Mouse (Mus musculus) midbrain, embryonic 13.5 days (tissue): ENCODE results near the gene Tspan5. TPM values are rescaled to one million over a fixed set of nuclear protein-coding genes. Genes with fewer than 3 reads are reported as not detected.

Experiments
- ATAC-seq: fragments of 200-750 bp; cut with Nextera tagmentation; 2 replicates; pipeline ENCODE4 v1.8.0; 2017; ENCODE audit warnings: mild to moderate bottlenecking, moderate TSS enrichment, moderate library complexity
- H3K27ac ChIP-seq: fragments of 300-500 bp; sonication (generic); 2 replicates; pipeline ENCODE4 v1.5.1; 2015; ENCODE audit warnings: inconsistent platforms, mild to moderate bottlenecking, moderate library complexity
- H3K27me3 ChIP-seq: fragments of 300-500 bp; sonication (generic); 2 replicates; pipeline ENCODE4 v1.6.1; 2015; ENCODE audit warnings: mild to moderate bottlenecking, inconsistent platforms
- H3K36me3 ChIP-seq: fragments of 300-500 bp; sonication (generic); 2 replicates; pipeline ENCODE4 v1.6.1; 2015; ENCODE audit warnings: mild to moderate bottlenecking, inconsistent platforms
- H3K4me1 ChIP-seq: fragments of 300-500 bp; sonication (generic); replicated peaks from 2 replicates; pipeline ENCODE4 v1.6.1; 2015; ENCODE audit warnings: inconsistent platforms
- H3K4me2 ChIP-seq: fragments of 300-500 bp; sonication (generic); replicated peaks from 2 replicates; pipeline ENCODE4 v1.6.1; 2015; ENCODE audit warnings: moderate library complexity, mild to moderate bottlenecking, inconsistent platforms
- H3K4me3 ChIP-seq: fragments of 300-500 bp; sonication (generic); replicated peaks from 2 replicates; pipeline ENCODE4 v1.5.1; 2015; ENCODE audit warnings: mild to moderate bottlenecking, inconsistent platforms
- H3K9ac ChIP-seq: fragments of 300-500 bp; sonication (generic); replicated peaks from 2 replicates; pipeline ENCODE4 v1.6.1; 2015; ENCODE audit warnings: mild to moderate bottlenecking, inconsistent platforms
- H3K9me3 ChIP-seq: fragments of 300-500 bp; sonication (generic); 2 replicates; pipeline ENCODE4 v1.6.1; 2016; ENCODE audit warnings: mild to moderate bottlenecking, inconsistent platforms
- WGBS: fragments of 180-500 bp; shearing (Covaris S2); methylation state at CpG from one replicate; pipeline ENCODE4 v1.1.7; 2015; 5-methylcytosine and 5-hydroxymethylcytosine counted together
- polyA plus RNA-seq: library from polyadenylated mRNA; unstranded; fragments of >200 nt; fragmentation: Nextera tagmentation; extraction: Ambion mirVana; gene quantifications from 2 replicates; pipeline ENCODE4 v1.2.1, GENCODE M21; 2015

Gene Tspan5
- polyA plus RNA-seq, 1 experiment from 2014 or later: 79.1 TPM

DNA sequence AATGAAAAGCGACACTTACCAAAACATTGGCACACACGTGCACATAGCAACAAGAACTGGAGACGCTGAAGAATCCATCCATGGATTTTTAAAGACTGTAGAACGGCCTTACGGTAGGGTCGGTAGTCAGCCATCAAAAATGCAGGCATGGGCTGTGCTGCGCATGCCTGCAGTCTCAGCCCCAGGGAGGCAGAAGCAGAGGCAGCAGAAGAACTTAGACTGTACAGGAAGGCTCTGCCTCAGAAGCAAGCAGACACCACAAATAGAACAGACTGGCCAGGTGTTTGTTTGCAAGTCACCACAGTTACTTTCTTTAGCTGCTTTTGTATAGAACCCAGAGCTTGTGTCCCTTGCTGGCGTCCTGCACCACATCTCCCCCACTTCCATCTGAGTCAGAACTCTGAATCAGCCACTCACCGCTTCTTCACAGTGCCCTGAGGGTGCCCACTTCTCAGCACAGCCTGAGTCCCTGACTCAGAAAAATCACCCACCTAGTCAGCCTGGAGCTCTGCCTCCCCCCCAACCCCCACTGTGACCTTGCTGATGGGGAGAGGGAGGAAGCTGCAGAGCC lies 158.7 kb downstream of the Tspan5 start:
- Histone ChIP-seq H3K27ac (no peak overlapping the region), H3K4me1 (peaks cover 3% of the 10 kb centered on the region), H3K27me3 (no peaks in the 10 kb centered on the region; the same call in 1 of the 2 replicates), H3K9ac (no peak overlapping the region), H3K4me3 (no peak overlapping the region), H3K4me2 (no peak overlapping the region), H3K9me3 (0 out of 2 replicates have a peak, but pooled peaks cover 4% of the 10 kb centered on the region), H3K36me3 (peaks cover 60% of the 10 kb centered on the region)
- WGBS: 89% methylated on average over 9 of the region's 9 CpGs
- no peak for ATAC-seq

DNA sequence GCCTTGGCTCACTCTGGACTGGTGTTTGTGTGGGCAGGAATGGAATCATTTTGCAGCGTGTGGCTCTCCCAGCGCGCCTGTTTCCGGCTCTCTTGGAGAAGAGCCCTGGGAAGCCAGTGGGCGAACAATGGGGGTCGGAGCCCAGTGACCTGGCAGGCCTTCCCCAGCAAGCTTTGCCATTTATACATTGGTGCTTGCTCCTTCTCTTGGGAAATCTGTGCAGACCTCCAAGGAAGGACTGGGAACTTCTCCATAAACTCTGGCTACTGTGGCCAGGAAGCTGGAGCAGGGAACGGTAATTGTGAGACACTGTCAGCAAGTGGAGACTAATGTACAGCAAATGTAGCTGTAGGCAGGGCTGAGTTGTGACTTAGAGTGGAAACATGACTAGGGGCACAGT lies 163.7 kb downstream of the Tspan5 start:
- H3K9ac ChIP-seq: no peak overlapping the region
- H3K4me3 ChIP-seq: no peak overlapping the region
- 0 out of 2 replicates have a peak, but pooled peaks have one; percentile 9 for ATAC-seq
- 0 out of 2 replicates have a peak overlapping the region, but pooled peaks have one; percentile 25 for H3K27ac ChIP-seq
- 31% methylated on average over 7 of the region's 7 CpGs for WGBS
- peaks cover 8% of the 10 kb centered on the region for H3K4me1 ChIP-seq
- no peaks in the 10 kb centered on the region for H3K9me3 ChIP-seq
- peaks cover 24% of the 10 kb centered on the region for H3K36me3 ChIP-seq
- no peaks in the 10 kb centered on the region; the same call in none of the 2 replicates for H3K27me3 ChIP-seq
- no peak overlapping the region for H3K4me2 ChIP-seq

DNA sequence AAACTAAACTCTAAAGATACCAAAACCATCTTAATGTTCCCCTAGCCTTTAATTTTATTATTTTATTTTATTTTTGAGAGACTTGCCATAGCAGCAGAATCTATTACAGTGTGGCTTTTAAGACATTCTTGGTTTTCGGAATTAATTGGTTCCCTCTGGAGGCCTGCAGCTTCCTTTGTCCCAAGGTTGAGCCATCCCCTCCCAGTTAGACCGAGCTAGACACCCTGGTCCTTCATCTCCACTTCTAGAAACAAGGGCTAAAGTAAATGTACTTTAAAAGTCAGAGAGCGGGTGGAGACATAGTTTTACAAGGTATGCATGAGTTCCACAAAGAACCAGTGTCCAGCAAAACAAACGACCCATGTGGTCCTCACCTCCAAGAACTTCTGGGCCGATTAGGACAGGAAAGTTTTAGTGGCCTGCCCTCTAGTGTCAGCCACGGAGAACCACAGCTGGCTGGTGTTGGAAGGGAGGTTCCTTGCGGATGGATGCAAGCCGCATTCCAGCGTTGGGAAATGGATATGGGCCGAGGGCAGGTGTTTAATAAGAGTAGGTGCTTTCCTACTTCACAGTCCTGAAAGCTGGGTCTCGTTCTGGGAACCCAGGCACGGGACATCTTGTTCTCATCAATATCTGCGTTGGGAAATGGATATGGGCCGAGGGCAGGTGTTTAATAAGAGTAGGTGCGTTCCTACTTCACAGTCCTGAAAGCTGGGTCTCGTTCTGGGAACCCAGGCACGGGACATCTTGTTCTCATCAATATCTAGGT lies 164.3 kb downstream of the Tspan5 start:
- no peak overlapping the region for H3K4me2 ChIP-seq
- ATAC-seq: peak; percentile 74
- no peak overlapping the region for H3K27ac ChIP-seq
- H3K9ac ChIP-seq: no peak overlapping the region
- H3K27me3 ChIP-seq: no peaks in the 10 kb centered on the region; the same call in none of the 2 replicates
- no peak overlapping the region for H3K4me3 ChIP-seq
- H3K9me3 ChIP-seq: no peaks in the 10 kb centered on the region
- peaks cover 18% of the 10 kb centered on the region for H3K36me3 ChIP-seq
- 33% methylated on average over 17 of the region's 17 CpGs for WGBS
- H3K4me1 ChIP-seq: peaks cover 8% of the 10 kb centered on the region

DNA sequence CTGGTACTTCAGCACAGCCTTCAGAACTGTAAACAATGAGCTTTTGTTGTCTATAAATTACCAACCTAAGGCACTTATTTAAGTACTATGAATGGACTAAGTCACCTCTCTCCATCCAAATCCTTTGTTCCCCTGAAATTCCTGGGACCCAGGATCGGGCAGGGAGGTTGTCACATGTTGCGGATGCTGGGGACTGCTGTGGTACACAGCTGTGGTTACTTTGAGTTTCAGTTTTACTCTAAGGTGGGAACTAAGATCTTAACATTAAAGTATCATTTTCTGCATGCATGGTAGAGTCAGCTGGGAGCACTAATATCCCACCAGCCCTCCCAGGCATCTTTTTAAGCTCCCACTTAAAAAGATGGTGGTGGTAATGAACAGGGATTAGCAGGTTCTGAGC lies 167.3 kb downstream of the Tspan5 start:
- Histone ChIP-seq H3K4me3 (no peak overlapping the region), H3K27me3 (no peaks in the 10 kb centered on the region; the same call in 1 of the 2 replicates)
- 81% methylated on average over 2 of the region's 2 CpGs for WGBS

DNA sequence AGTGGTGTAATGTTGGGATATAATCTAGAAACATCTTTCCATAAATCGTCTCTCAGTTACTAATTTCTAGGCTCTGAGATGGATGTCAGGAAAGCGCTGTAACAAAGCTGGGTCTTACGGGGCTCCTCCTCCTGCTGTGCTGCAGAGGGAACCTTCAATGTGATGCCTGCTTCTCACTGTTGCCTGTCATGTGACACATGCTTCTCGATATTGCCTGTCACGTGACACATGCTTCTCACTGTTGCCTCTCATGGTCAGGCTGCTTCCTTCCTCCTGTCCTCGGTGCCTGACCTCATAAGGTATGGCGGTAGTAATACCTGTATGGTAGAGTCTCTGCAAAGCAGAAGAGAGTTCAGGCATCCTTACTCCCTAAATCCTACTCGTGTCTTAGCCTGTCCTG lies 170.5 kb downstream of the Tspan5 start:
- H3K36me3 ChIP-seq: no peaks in the 10 kb centered on the region
- H3K9ac ChIP-seq: no peak overlapping the region
- 91% methylated on average over 8 of the region's 8 CpGs for WGBS
- no peaks in the 10 kb centered on the region for H3K9me3 ChIP-seq
- no peak overlapping the region for H3K4me3 ChIP-seq
- no peak for ATAC-seq
- no peaks in the 10 kb centered on the region for H3K4me1 ChIP-seq
- no peaks in the 10 kb centered on the region for H3K27me3 ChIP-seq
- no peak overlapping the region for H3K4me2 ChIP-seq
- H3K27ac ChIP-seq: no peak overlapping the region

More for the DNA sequence above, 167.3 kb downstream of the Tspan5 start:
- H3K4me2 ChIP-seq: no peak overlapping the region
- no peaks in the 10 kb centered on the region for H3K36me3 ChIP-seq
- no peak for ATAC-seq
- H3K4me1 ChIP-seq: peaks cover 8% of the 10 kb centered on the region
- H3K9me3 ChIP-seq: no peaks in the 10 kb centered on the region
- no peak overlapping the region for H3K9ac ChIP-seq
- no peak overlapping the region for H3K27ac ChIP-seq

DNA sequence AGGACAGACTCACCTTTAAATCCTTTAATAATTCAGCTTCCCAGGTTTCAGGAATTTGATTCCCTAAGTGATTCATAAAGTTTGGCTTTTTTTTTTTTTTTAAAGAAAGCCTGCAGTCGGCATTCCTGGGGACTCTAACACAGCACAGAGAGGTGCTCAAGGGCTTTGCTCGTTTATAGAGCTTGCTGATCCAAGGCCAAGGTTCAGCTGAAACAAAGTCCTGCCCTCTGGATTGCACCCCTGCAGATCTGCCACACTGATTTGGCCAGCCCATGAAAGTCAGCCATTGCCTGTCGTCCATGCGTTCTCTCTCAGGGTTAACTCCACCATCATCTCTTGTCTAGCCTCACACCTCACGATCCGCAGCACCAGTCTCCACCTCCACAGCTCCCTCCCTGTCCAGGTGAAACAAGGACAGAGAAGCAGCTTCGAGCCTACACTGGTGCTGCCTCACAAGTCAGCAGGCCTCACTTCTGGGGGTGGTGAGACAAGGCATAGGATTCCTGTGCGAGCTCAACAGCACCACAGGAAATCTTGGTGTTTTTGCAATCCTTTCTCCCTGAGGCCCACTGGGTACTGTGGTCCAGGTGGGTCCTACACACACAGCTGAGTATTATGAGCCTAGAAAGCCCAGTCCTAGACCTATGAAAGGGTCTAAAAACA lies 172.8 kb downstream of the Tspan5 start:
- no peaks in the 10 kb centered on the region for H3K9me3 ChIP-seq
- no peaks in the 10 kb centered on the region for H3K36me3 ChIP-seq
- H3K4me3 ChIP-seq: no peak overlapping the region
- H3K4me1 ChIP-seq: no peaks in the 10 kb centered on the region
- no peaks in the 10 kb centered on the region for H3K27me3 ChIP-seq
- no peak overlapping the region for H3K4me2 ChIP-seq
- 73% methylated on average over 8 of the region's 8 CpGs for WGBS
- no peak overlapping the region for H3K9ac ChIP-seq
- ATAC-seq: no peak
- no peak overlapping the region for H3K27ac ChIP-seq

DNA sequence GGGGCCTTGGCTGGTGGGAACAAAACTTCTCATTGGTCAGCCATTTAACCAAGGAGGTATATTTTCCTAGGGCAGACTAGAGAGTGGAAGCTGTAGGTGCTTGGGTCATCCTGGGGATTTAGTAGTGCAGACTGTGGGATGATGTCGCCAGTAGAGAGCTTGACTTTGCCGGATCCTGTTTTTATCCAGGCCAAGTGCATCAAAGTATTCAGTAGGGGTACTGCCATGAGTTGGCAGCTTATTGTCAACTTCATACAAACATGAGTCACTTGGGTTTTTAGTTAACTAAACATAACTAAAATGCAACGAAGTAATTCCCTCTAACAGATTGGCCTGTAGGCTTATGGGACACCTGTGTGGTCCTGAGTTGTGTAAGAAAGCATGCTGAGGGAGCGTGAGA lies 174.6 kb downstream of the Tspan5 start:
- 94% methylated on average over 4 of the region's 4 CpGs for WGBS
- Histone ChIP-seq H3K4me3 (no peak overlapping the region), H3K4me1 (no peaks in the 10 kb centered on the region), H3K4me2 (no peak overlapping the region), H3K9ac (no peak overlapping the region), H3K27ac (no peak overlapping the region), H3K27me3 (no peaks in the 10 kb centered on the region), H3K36me3 (no peaks in the 10 kb centered on the region), H3K9me3 (no peaks in the 10 kb centered on the region)
- no peak for ATAC-seq

DNA sequence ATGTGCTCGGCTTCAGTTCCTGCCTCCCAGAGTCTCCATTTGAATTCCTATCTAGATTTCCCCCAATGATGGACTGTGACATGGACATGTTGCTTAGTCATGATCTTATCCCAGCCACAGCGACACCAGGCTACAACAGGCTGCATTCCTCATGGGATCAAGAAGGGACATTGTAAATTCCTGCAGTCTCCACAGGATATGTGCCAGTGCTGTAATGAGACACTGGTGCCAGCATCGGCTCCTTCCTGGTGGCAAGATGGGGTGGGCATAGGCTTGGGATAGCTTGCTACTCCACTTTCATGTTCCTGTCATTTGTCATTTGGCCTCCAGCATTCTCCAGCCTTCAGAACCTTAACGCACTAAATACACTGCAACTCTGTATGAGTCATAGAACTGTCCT lies 175.0 kb downstream of the Tspan5 start:
- no peak overlapping the region for H3K9ac ChIP-seq
- H3K4me2 ChIP-seq: no peak overlapping the region
- H3K9me3 ChIP-seq: no peaks in the 10 kb centered on the region
- no peak overlapping the region for H3K4me3 ChIP-seq
- H3K27me3 ChIP-seq: no peaks in the 10 kb centered on the region
- WGBS: 86% methylated on average over 4 of the region's 4 CpGs
- H3K4me1 ChIP-seq: no peaks in the 10 kb centered on the region
- H3K36me3 ChIP-seq: no peaks in the 10 kb centered on the region
- no peak overlapping the region for H3K27ac ChIP-seq
- ATAC-seq: no peak

DNA sequence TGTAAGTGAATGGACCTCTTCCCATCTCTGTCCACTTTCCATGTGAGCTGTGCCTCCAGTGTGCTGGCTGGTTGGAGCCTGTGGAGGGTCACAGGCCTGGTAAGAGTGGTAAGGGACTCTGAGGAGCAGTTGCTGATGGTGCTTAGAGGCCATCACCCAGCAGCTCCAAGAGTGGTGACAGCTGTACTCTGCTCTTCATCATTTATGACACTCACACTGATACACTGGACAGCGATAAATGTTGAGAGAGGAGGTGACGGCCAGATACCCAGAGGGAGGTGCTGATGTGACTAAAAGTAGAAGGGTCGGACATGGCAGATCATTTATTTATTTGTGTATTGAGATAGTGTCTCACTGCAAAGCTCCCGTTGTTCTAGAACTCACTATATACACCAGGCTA lies 176.2 kb downstream of the Tspan5 start:
- no peak for ATAC-seq
- 93% methylated on average over 4 of the region's 4 CpGs for WGBS
- no peaks in the 10 kb centered on the region for H3K9me3 ChIP-seq
- H3K27ac ChIP-seq: no peak overlapping the region
- no peak overlapping the region for H3K9ac ChIP-seq
- H3K4me2 ChIP-seq: no peak overlapping the region
- H3K4me1 ChIP-seq: no peaks in the 10 kb centered on the region
- H3K27me3 ChIP-seq: no peaks in the 10 kb centered on the region
- no peak overlapping the region for H3K4me3 ChIP-seq
- H3K36me3 ChIP-seq: no peaks in the 10 kb centered on the region

DNA sequence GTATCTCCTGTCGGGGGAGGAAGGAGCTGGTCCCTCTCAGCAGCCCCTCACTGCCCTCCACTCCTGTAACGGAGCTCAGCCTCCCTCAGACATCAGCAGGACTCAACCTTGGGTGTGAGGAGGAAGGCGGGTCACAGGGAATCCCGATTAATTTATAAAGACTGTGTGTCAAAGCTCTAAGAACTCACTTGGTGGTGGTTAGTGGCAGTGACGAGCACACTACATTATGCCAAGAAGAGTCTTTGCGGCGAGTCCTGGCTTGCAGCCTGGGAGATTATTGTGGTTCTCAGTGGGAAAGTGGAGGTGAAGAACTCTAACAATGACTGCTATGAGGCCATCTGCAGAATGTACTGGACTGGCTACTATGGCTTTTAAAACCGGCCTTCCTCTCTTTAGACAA lies 184.2 kb downstream of the Tspan5 start:
- H3K4me3 ChIP-seq: no peak overlapping the region
- H3K27me3 ChIP-seq: no peaks in the 10 kb centered on the region
- peaks cover 33% of the 10 kb centered on the region for H3K36me3 ChIP-seq
- 83% methylated on average over 8 of the region's 8 CpGs for WGBS
- no peak for ATAC-seq
- no peak overlapping the region for H3K27ac ChIP-seq
- H3K9ac ChIP-seq: no peak overlapping the region
- H3K9me3 ChIP-seq: no peaks in the 10 kb centered on the region
- no peaks in the 10 kb centered on the region for H3K4me1 ChIP-seq
- H3K4me2 ChIP-seq: no peak overlapping the region

DNA sequence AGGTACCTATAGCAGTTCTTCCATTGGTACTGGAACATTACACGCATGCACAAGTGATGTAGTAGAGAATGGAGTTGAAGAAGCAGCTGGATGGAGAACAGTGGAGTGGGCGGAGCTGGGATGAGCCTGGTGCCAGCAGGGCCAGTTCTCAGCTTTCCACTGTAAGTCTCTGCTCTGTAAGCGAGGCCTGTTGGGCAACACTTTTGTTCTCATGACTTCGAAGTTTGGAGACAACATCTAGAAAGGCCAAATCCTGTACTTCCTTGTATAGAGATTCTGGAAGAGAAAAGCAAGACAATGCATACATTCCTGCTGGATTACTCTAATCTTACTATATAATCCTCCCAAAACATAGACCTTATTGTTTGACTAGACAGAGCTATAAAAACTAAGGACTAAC lies 185.4 kb downstream of the Tspan5 start:
- no peak overlapping the region for H3K4me2 ChIP-seq
- no peaks in the 10 kb centered on the region for H3K4me1 ChIP-seq
- no peak overlapping the region for H3K4me3 ChIP-seq
- no peak overlapping the region for H3K27ac ChIP-seq
- H3K9me3 ChIP-seq: no peaks in the 10 kb centered on the region
- no peak for ATAC-seq
- H3K36me3 ChIP-seq: peaks cover 33% of the 10 kb centered on the region
- H3K9ac ChIP-seq: no peak overlapping the region
- H3K27me3 ChIP-seq: no peaks in the 10 kb centered on the region
- WGBS: 94% methylated on average over 4 of the region's 4 CpGs

DNA sequence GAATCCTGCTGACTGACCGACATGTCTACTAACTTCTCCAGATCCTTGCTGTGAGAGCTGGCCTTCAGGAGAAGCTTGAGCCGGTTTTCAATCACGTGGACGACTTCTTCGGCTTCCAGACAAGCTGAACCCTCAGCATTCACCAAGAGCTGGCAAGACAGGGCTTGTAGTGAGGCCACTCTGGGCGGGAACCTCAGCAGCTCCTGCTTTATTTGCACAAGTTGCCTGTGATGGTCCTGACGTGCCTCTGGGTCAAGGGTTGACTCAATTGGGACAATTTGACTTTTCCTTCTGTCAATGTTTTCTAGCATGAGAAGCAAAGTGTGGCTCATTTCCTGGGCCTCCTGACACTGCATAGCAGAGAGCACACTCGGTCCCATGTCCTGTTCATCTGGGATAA lies 194.8 kb downstream of the Tspan5 start:
- no peak overlapping the region for H3K9ac ChIP-seq
- peaks cover 42% of the 10 kb centered on the region for H3K36me3 ChIP-seq
- H3K4me2 ChIP-seq: no peak overlapping the region
- H3K9me3 ChIP-seq: no peaks in the 10 kb centered on the region; the same call in 1 of the 2 replicates
- H3K4me1 ChIP-seq: peaks cover 6% of the 10 kb centered on the region
- H3K27ac ChIP-seq: no peak overlapping the region
- no peak for ATAC-seq
- no peak overlapping the region for H3K4me3 ChIP-seq
- 94% methylated on average over 8 of the region's 8 CpGs for WGBS
- H3K27me3 ChIP-seq: no peaks in the 10 kb centered on the region
